8 mouse cellular contexts compared by ENCODE assay signal in genomic region chr4:105456955-105457621, GRCm38 (mm10).
DNase-seq lines count a peak whose midpoint lies in the region; ATAC-seq and TF ChIP-seq lines count a peak whose summit lies in the region.
"Had no signal": no experiment of that assay in that cellular context is flagged by ENCODE, and none has a peak within 500 bp of the region (broad histone marks: within the 10 kb centered on the region; RNA-seq: fewer than 3 reads in every experiment).

No protein-coding gene starts in this region.

- no peaks in the 10 kb centered on the region for H3K36me3 ChIP-seq in hindbrain, postnatal 0 days (ENCODE audit: insufficient read depth, low read length)
- no peaks in the 10 kb centered on the region for H3K36me3 ChIP-seq in forebrain, embryonic 16.5 days (ENCODE audit: control insufficient read depth, insufficient read depth)

- TF ChIP-seq CTCF in hindbrain, postnatal 0 days (IDR thresholded peaks at IDR 0.05; ENCODE audit: low read depth) = no peak

- no peak overlapping the region for H3K4me2 ChIP-seq in hindbrain, postnatal 0 days (ENCODE audit: low read depth, low read length)
- H3K4me2 ChIP-seq in forebrain, embryonic 16.5 days (ENCODE audit: low read length) = no peak overlapping the region

- no peaks in the 10 kb centered on the region for H3K9me3 ChIP-seq in hindbrain, postnatal 0 days (ENCODE audit: low read length)
- H3K9me3 ChIP-seq in forebrain, embryonic 16.5 days (ENCODE audit: control insufficient read depth, low read length) = no peaks in the 10 kb centered on the region

- H3K4me3 ChIP-seq in hindbrain, postnatal 0 days (ENCODE audit: low read length) = no peak overlapping the region
- no peak overlapping the region for H3K4me3 ChIP-seq in forebrain, embryonic 16.5 days (replicated peaks; ENCODE audit: low read length)

- DNase-seq in urinary bladder, postnatal 14 days (ENCODE audit: low spot score) = peak; percentile 76
- no peak for DNase-seq in urinary bladder, postnatal 10 days (ENCODE audit: low spot score)
- peak; percentile 60 to 68 for DNase-seq in cerebellum, postnatal 10 days
- DNase-seq in hindbrain, postnatal 0 days (ENCODE audit: low spot score) = peak; percentile 41
- DNase-seq in spleen, adult 18-20 months = no peak
- DNase-seq in layer of hippocampus, adult 9-11 months = no peak

- no peak for ATAC-seq in hindbrain, postnatal 0 days
- ATAC-seq in forebrain, embryonic 16.5 days = no peak

- WGBS in hindbrain, postnatal 0 days = 65% methylated on average over 11 of the region's 11 CpGs
- WGBS in forebrain, embryonic 16.5 days = 79% methylated on average over 11 of the region's 11 CpGs

- no peaks in the 10 kb centered on the region for H3K27me3 ChIP-seq in hindbrain, postnatal 0 days (ENCODE audit: insufficient read depth, low read length)
- no peaks in the 10 kb centered on the region for H3K27me3 ChIP-seq in forebrain, embryonic 16.5 days (replicated peaks; ENCODE audit: control insufficient read depth, insufficient read depth, low read length)

- H3K27ac ChIP-seq in hindbrain, postnatal 0 days = peak overlapping the region; percentile 20; the same call in 1 of the 2 replicates
- H3K27ac ChIP-seq in forebrain, embryonic 16.5 days (ENCODE audit: low read length) = no peak overlapping the region
- H3K27ac ChIP-seq: liver, embryonic 14.5 days had no signal

- no peak overlapping the region for H3K9ac ChIP-seq in hindbrain, postnatal 0 days (replicated peaks; ENCODE audit: low read length)
- H3K9ac ChIP-seq in forebrain, embryonic 16.5 days (replicated peaks; ENCODE audit: low read depth, low read length) = no peak overlapping the region
- H3K9ac ChIP-seq: liver, embryonic 14.5 days had no signal

- no peaks in the 10 kb centered on the region for H3K4me1 ChIP-seq in hindbrain, postnatal 0 days (ENCODE audit: insufficient read depth, low read length)
- H3K4me1 ChIP-seq in forebrain, embryonic 16.5 days (replicated peaks; ENCODE audit: control insufficient read depth, insufficient read depth, low read length) = no peaks in the 10 kb centered on the region

Comparison
In these comparisons a context has a peak if more than half of its experiments do, and no peak if none do; other contexts are left out.
1. DNase-seq: peak in urinary bladder, postnatal 14 days (single experiment), cerebellum, postnatal 10 days (2 of 2) and hindbrain, postnatal 0 days (single experiment); none in urinary bladder, postnatal 10 days (single experiment), spleen, adult 18-20 months (0 of 2) and layer of hippocampus, adult 9-11 months (single experiment).